Mouse (Mus musculus) urinary bladder, postnatal 25 days (tissue): Measurements from ENCODE around the gene Fam53b.

Experiments used
- DNase-seq: peaks from one replicate; pipeline ENCODE4 v3.0.0; 2022; ENCODE audit warnings: low spot score

Fam53b gene

GRCm38 (mm10) chr7:132704310-132704875 is 109.3 kb downstream of the Fam53b start:
- no peak for DNase-seq

GRCm38 (mm10) chr7:132703515-132704309 is 110.0 kb downstream of the Fam53b start:
- no peak for DNase-seq

GRCm38 (mm10) chr7:132702492-132703070 is 111.1 kb downstream of the Fam53b start:
- no peak for DNase-seq

GRCm38 (mm10) chr7:132702024-132702423 is 111.7 kb downstream of the Fam53b start:
- no peak for DNase-seq

- DNase-seq: no peak
These were observed 112.3 kb downstream of the Fam53b start for GRCm38 (mm10) chr7:132701412-132701811.

- no peak for DNase-seq
These were observed 113.6 kb downstream of the Fam53b start for GRCm38 (mm10) chr7:132700107-132700506.

GRCm38 (mm10) chr7:132699639-132700038 is 114.0 kb downstream of the Fam53b start:
- DNase-seq: no peak

GRCm38 (mm10) chr7:132699165-132699564 is 114.5 kb downstream of the Fam53b start:
- no peak for DNase-seq

GRCm38 (mm10) chr7:132698737-132699136 is 114.9 kb downstream of the Fam53b start:
- DNase-seq: no peak

GRCm38 (mm10) chr7:132697258-132697796 is 116.4 kb downstream of the Fam53b start:
- no peak for DNase-seq

GRCm38 (mm10) chr7:132693561-132693960 is 120.1 kb downstream of the Fam53b start:
- no peak for DNase-seq

- DNase-seq: no peak
These were observed 121.0 kb downstream of the Fam53b start for GRCm38 (mm10) chr7:132692719-132693118.

- no peak for DNase-seq
These were observed 122.8 kb downstream of the Fam53b start for GRCm38 (mm10) chr7:132690716-132691472.

- no peak for DNase-seq
These were observed 124.0 kb downstream of the Fam53b start for GRCm38 (mm10) chr7:132689722-132690121.

- no peak for DNase-seq
These were observed 125.0 kb downstream of the Fam53b start for GRCm38 (mm10) chr7:132688721-132689120.

- DNase-seq: no peak
These were observed 125.8 kb downstream of the Fam53b start for GRCm38 (mm10) chr7:132687897-132688296.

GRCm38 (mm10) chr7:132686515-132686914 is 127.2 kb downstream of the Fam53b start:
- DNase-seq: no peak

GRCm38 (mm10) chr7:132683923-132684322 is 129.8 kb downstream of the Fam53b start:
- no peak for DNase-seq

GRCm38 (mm10) chr7:132682901-132683300 is 130.8 kb downstream of the Fam53b start:
- DNase-seq: no peak

GRCm38 (mm10) chr7:132682336-132682735 is 131.3 kb downstream of the Fam53b start:
- DNase-seq: no peak

GRCm38 (mm10) chr7:132681831-132682230 is 131.9 kb downstream of the Fam53b start:
- no peak for DNase-seq

- DNase-seq: no peak
These were observed 132.4 kb downstream of the Fam53b start for GRCm38 (mm10) chr7:132681296-132681695.
